Mouse (Mus musculus) C2C12 (cell line): ENCODE results near the gene Eef1akmt2.

Source experiments
- CTCF ChIP-seq: IDR thresholded peaks from one replicate; pipeline ENCODE4 v1.5.1; 2011; ENCODE audit not compliant: control insufficient read depth, insufficient read depth, insufficient read length
- MYOG ChIP-seq: IDR thresholded peaks from one replicate; pipeline ENCODE4 v1.6.1; 2011; ENCODE audit not compliant: control insufficient read depth, insufficient read length; ENCODE audit errors: extremely low read depth

- TF ChIP-seq CTCF (no peak), MYOG (no peak)
These were observed 68.4 kb downstream of the Eef1akmt2 start for GRCm38 (mm10) chr7:132784101-132784500.
